Mouse (Mus musculus) stomach, postnatal 0 days (tissue): Measurements from ENCODE around the gene Rhof.

Experiments
- CTCF ChIP-seq: IDR thresholded peaks from 2 replicates; pipeline ENCODE4 v1.5.1; 2016; ENCODE audit warnings: antibody characterized with exemption, low read depth, mild to moderate bottlenecking, moderate library complexity
- EP300 ChIP-seq: optimal IDR thresholded peaks from 2 replicates; pipeline ENCODE3; 2016; ENCODE audit warnings: antibody characterized with exemption

DNA sequence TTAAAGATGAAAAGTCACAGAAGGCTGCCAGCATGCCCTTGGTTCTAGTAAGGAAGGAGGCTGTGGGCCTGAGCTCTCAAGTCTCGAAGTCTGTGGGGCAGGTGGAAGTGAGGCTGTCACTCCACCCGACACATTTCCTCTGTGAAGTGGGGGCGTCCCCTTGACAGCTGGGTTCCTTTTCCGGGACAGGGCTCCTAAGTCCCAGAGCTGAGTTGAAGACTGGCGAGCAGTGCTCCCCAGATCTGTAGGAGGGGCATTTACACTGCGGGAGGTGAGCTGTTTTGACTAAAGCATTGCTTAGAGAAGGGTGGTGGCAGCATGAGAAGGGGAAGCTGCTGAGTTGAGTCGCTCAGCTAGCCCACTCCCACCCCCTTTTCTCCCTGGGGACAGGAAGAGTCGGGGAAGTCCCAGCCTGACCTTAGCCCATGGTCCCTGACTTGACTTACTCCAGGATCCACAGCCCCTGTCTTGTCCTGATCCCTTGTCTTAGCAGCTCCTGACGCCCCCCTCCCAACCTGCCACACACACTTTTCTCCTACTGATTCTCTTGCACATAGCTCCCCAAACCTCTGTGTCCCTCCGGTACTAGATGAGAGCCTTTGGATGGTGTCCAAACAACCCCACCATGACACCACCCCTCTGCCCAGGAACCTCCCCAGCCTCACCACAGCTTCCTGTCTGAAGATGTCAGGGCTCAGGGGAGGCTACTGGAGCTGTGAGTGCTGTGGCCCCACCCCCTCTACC is 3.9 kb downstream of the Rhof start:
- TF ChIP-seq CTCF: no peak
- TF ChIP-seq EP300: no peak
